Mouse (Mus musculus): ENCODE measurements around the gene Ascl5. TPM values are rescaled to one million over a fixed set of nuclear protein-coding genes. Genes with fewer than 3 reads are reported as not detected.

The Ascl5 gene
- not detected in 2 replicates for polyA plus RNA-seq (2012; rRNA removed)

DNA sequence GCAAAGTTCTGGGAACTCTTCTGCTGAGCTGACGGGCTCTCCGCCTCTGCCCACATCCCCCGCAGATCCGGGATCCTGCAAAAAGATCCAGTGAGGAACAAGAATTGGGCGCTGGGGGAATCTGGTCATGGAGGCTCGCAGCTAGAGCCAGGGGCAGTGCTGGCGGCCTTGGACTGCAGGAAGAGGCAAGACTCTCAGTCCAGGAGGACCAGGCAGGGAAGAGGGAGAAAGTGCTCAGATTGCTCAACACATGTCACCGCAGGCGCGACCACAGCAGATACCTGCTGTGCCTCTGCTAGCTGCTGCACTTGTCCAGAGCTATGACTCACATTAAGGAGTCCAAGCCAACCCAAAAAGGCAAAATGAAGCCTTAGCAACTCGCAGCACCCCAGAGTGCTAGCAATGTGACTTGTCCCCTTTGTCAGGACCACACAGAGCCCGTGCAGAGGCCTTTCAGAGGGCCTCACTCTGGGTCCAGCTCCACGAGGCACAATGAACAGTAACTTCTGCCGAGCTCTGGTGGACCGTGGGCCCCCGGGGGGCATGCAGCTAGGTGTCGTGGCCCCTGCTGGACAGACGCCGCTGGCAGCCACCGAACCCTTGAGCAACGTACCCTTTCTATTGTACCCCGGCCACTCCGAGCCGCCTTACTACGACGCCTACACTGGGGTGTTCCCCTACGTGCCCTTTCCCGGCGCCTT lies at the start of gene Ascl5:
Gene Ascl5, plus strand, starts transcription at position 493 of the 701 bp plus-strand sequence.
- DNase-seq (ENCODE audit: low read depth, low spot score), result no peak
- WGBS, result 26% methylated on average over 29 of the region's 29 CpGs

GRCm38 (mm10) chr1:136001438-136001837 lies 49.2 kb upstream of the Ascl5 start:
- WGBS, result 64% methylated on average over 2 of the region's 2 CpGs
- DNase-seq (ENCODE audit: low read depth, low spot score), result no peak

DNA sequence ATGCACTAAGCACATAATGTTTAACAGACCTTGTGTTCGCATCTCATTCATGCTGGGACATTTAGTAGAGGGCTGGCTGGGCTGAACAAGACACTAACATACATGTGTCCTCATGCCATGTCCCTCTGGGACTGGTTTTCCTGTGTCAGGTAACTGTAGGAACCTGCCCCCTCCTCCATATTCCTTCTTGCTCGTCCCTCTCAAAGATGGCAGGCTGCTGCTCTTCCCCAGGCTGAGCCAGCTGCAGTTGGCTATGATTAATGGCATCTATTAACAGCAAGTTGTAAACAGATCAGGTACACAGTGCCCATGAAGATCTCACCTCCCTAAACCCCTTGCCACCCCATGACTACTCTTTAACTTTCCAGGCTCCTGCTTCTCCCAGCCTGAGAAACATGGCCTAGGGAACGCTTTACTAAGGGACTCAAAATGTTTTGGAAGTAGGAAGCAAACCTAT lies 44.3 kb upstream of the Ascl5 start, which contains the start of gene Igfn1:
Gene Igfn1, minus strand, starts transcription at position 51 of the 457 bp plus-strand sequence.
- DNase-seq (ENCODE audit: low read depth, low spot score), result no peak
- 91% methylated on average over 3 of the region's 3 CpGs for WGBS

- DNase-seq (ENCODE audit: low read depth, low spot score), result peak; percentile 87
- WGBS, result 5% methylated on average over 37 of the region's 37 CpGs
Observed at GRCm38 (mm10) chr1:136007211-136008158, 43.1 kb upstream of the Ascl5 start, which contains the start of gene Tmem9. Gene Tmem9 (plus strand): TSS chr1:136008150.

DNA sequence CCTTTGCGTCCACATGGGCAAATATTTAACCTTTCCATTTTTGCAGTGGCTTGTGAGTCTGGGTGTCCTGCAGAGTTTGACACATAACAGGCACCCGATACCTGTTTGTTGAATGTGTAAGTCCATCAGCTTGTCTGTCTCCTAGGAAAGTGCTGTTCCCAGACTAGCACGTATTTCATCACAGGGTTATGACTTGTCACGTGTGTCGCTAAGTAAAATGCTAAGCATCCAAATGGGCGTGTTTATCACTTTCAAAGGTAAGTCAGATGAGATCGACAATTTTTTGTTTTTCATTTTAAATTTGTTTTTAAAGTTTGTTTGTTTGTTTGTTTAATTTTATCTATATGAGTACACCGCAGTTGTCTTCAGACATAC lies 42.5 kb upstream of the Ascl5 start:
- DNase-seq (ENCODE audit: low read depth, low spot score), result no peak
- 11% methylated on average over 8 of the region's 8 CpGs for WGBS

GRCm38 (mm10) chr1:136010247-136010646 lies 40.4 kb upstream of the Ascl5 start:
- DNase-seq (ENCODE audit: low read depth, low spot score), result no peak
- WGBS, result 93% methylated on average over 4 of the region's 4 CpGs

- WGBS, result 43% methylated on average over 4 of the region's 4 CpGs
- DNase-seq (ENCODE audit: low read depth, low spot score), result no peak
Observed at GRCm38 (mm10) chr1:136013513-136013912, 37.1 kb upstream of the Ascl5 start.

DNA sequence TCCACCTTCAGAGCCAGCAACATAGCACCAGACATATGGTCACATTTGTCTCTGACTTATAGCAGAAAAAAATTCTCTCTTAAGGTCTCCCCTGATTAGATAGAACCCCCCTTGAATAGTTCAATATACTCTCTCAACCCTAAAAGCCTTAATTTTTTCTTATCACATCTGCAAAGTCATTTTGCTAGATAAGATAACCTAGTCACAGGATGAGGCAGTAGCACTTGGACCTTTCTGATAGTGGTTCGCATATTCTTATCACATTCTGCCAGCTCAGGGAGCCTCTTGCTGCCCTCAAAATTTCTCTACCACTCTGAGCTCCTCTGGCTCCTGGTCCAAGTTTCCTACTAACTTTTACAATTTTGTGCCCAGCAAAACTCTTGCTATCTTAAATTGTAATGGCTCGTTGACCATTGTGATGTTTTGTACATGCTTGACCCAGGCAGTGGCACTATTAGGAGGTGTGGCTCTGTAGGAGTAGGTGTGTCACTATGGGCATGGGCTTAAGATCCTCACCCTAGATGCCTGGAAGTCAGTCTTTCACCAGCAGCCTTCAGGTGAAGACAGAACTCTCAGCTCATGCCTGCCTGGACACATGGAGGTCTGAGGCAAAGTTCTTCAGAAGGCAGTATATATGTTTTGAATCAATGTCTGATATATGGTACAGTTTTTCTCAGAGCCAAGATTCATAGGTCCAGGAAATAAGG lies 35.7 kb upstream of the Ascl5 start:
- WGBS, result 65% methylated on average over 2 of the region's 2 CpGs
- DNase-seq (ENCODE audit: low read depth, low spot score), result no peak

DNA sequence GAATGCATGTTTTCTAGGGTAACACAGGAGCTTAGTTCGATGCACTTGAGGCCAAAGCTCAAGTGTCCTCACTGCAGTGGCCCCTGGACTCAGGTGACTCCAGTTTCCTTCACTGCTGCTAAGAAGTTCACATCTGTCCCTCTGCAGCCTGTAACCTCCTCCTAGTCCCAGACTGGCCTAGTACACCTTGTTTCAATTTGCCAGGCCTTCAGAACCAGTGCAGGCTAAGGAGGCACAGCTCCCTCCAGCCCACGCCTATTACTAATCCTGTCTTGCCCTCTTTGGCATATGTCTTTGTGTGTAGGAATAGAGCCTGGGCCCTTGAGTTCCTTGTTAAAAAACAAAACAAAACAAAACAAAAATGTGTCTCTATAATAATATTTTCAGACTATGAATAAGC lies 33.3 kb upstream of the Ascl5 start:
- 86% methylated on average over 2 of the region's 2 CpGs for WGBS
- no peak for DNase-seq (ENCODE audit: low read depth, low spot score)

DNA sequence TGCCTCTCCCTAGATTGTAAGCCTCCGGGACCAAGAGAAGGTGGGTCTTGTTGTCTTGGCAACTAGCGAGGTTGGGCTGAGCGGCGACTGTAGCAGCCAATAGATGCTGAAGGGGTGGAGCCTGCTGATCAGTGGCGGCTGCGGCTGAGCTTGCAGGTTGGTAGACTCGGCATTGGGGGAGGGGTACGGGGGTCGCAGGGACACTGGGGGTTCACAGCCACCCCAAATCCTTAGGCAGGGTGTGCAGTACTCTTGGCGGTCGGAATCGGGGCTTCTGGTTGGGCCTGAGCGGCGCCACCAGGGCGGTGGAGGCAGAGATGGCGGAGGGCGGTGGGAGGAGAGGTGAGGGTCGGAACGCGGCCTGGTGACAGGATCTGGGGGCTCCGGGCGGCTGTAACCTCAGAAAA lies 32.7 kb upstream of the Ascl5 start:
- under 1% methylated on average over 22 of the region's 22 CpGs for WGBS
- peak; percentile 85 for DNase-seq (ENCODE audit: low read depth, low spot score)

- 12% methylated on average over 24 of the region's 24 CpGs for WGBS
- no peak for DNase-seq (ENCODE audit: low read depth, low spot score)
Observed at GRCm38 (mm10) chr1:136018390-136019189, 32.0 kb upstream of the Ascl5 start.

GRCm38 (mm10) chr1:136030201-136030600 lies 20.4 kb upstream of the Ascl5 start:
- no peak for DNase-seq (ENCODE audit: low read depth, low spot score)
- WGBS, result 82% methylated on average over 7 of the region's 7 CpGs

- WGBS, result 79% methylated on average over 7 of the region's 8 CpGs
- no peak for DNase-seq (ENCODE audit: low read depth, low spot score)
Observed at GRCm38 (mm10) chr1:136031697-136032096, 18.9 kb upstream of the Ascl5 start.

DNA sequence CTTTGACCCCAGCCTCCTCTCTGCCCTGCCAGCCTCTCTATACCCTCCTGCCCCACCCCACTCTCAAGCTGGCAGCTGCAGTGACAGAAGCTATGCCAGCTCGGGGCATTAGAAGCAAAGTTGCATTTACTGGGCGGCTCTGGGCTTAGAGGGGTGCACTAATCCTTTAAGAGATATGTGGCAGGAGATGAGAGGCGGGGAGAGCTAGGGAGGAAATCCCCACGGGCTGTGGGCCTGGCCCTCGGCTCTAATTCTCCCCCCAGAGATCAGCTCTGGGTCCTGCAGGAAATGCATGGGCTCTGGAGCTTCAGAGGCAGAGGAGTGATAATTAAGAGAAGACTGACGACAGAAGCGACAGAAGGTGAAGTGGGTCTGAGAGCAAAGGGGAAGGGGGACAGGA lies 17.6 kb upstream of the Ascl5 start:
- DNase-seq (ENCODE audit: low read depth, low spot score), result no peak
- WGBS, result 61% methylated on average over 7 of the region's 7 CpGs

DNA sequence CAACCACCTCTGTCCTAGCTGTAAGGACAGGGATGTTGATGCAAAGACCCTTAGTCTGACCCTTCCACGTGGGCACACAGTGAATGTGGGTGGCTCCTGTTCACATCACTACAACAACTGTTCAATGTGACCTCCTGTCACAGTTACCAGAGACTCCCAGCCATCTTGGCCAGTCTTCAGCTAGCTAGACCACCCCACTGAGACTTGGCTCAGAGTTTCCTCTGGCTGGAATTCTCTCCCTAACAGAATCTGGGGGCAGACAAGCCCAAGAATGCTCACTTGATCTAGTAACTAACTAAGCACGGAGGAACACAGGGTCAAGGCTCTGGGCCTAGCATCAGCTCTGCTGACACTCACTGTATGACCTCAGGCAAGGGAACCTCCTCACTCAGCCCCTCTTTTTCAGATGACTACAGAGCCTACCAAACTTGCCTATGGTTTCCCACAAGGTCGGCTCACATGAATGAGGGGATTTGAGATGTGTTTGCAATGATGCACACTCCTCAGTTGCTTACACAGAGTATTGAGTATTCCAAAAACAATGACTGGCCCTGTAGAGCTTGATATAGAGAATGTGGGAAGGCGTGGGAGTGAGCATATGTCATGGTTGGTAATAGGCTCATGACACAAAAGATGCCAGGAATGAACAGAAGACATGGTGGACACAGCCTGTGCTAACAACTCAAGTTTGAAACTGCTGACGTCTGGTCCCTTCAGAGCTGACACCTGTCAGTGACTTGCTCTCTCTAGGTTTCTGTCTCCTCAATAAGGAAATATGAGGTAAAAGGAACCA lies 11.7 kb upstream of the Ascl5 start:
- no peak for DNase-seq (ENCODE audit: low read depth, low spot score)
- WGBS, result 79% methylated on average over 5 of the region's 5 CpGs

- no peak for DNase-seq (ENCODE audit: low read depth, low spot score)
- WGBS, result 23% methylated on average over 11 of the region's 11 CpGs
Observed at GRCm38 (mm10) chr1:136040452-136040851, 10.2 kb upstream of the Ascl5 start.

DNA sequence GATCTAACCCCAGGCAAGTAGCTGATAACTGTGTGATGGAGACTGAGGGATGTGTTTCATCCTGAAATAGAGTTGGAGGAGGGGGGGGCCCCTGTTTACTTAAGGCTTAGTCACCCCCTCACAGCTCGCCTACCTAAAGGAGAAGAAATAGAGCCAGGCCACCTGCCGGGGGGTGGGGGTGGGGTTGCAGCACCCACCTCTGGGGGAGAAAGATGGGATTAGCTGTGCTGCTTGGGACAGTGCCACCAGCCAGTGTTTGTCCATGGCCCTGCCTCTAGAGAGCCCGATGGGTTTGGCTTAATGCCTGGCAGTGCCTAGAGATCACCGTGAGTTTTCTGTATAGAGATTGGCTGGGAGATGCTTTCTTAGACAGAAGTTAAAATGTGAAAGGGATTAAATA lies 9.7 kb upstream of the Ascl5 start:
- no peak for DNase-seq (ENCODE audit: low read depth, low spot score)
- 6% methylated on average over 4 of the region's 4 CpGs for WGBS

DNA sequence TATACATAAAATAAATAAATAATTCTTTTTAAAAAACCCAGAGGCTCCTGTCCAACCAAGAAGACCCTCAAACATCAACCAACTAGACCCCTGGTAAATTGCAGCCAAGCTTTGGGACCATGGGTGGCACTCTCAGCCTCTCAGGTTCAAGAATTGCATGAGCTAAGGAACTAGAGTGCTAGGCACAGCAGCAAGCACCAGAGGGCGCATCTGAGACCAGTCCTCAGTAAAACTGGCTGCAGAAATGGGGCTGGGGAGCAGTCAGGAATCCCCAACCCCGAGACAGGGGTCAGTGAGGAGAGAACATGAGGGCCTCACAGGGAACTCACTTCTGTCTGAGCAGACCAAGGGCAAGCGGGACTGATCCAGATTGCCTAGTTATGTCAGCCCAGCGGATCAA lies 4.8 kb upstream of the Ascl5 start:
- 18% methylated on average over 4 of the region's 4 CpGs for WGBS
- DNase-seq (ENCODE audit: low read depth, low spot score), result no peak

Measured in large intestine, adult 2 months (tissue).